Mouse (Mus musculus): ENCODE results near the gene Map3k1. TPM values are rescaled to one million over a fixed set of nuclear protein-coding genes. Genes with fewer than 3 reads are reported as not detected.

Map3k1 gene
- total RNA-seq (2023), result 243 to 283 TPM (median 268 TPM) in 4 replicates

GRCm38 (mm10) chr13:111808637-111809465 is at the start of gene Map3k1:
Gene Map3k1 (minus strand): TSS chr13:111808993.

Other genes with a start within 250 kb of the Map3k1 start
- not detected in 4 replicates for gene Gm10198, start 216.2 kb downstream of the Map3k1 start, total RNA-seq (2023)
- gene Mier3, start 128.0 kb downstream of the Map3k1 start, total RNA-seq (2023), result 37.3 to 48.7 TPM (median 41.3 TPM) in 4 replicates